Mouse (Mus musculus) hindbrain, embryonic 12.5 days (tissue): ENCODE measurements around the gene Pitpnm3. TPM values are rescaled to one million over a fixed set of nuclear protein-coding genes. Genes with fewer than 3 reads are reported as not detected.

ENCODE experiments used
- ATAC-seq: fragments of 200-750 bp; cut with Nextera tagmentation; 2 replicates; pipeline ENCODE4 v1.8.0; 2017; ENCODE audit warnings: moderate TSS enrichment; ENCODE audit not compliant: low FRiP score
- H3K27ac ChIP-seq: fragments of 300-500 bp; sonication (generic); 2 replicates; pipeline ENCODE4 v1.5.1; 2016; ENCODE audit warnings: mild to moderate bottlenecking
- H3K27me3 ChIP-seq: fragments of 300-500 bp; sonication (generic); 2 replicates; pipeline ENCODE4 v1.6.1; 2016; ENCODE audit warnings: mild to moderate bottlenecking
- H3K36me3 ChIP-seq: fragments of 300-500 bp; sonication (generic); 2 replicates; pipeline ENCODE4 v1.6.1; 2016; ENCODE audit warnings: mild to moderate bottlenecking
- H3K4me1 ChIP-seq: fragments of 300-500 bp; sonication (generic); 2 replicates; pipeline ENCODE4 v1.6.1; 2016
- H3K4me2 ChIP-seq: fragments of 300-500 bp; sonication (generic); replicated peaks from 2 replicates; pipeline ENCODE4 v1.6.1; 2016; ENCODE audit warnings: mild to moderate bottlenecking
- H3K4me3 ChIP-seq: fragments of 300-500 bp; sonication (generic); 2 replicates; pipeline ENCODE4 v1.5.1; 2016; ENCODE audit warnings: mild to moderate bottlenecking
- H3K9ac ChIP-seq: fragments of 300-500 bp; sonication (generic); 2 replicates; pipeline ENCODE4 v1.6.1; 2016; ENCODE audit warnings: mild to moderate bottlenecking, moderate library complexity
- H3K9me3 ChIP-seq: fragments of 300-500 bp; sonication (generic); replicated peaks from 2 replicates; pipeline ENCODE4 v1.6.1; 2016; ENCODE audit warnings: mild to moderate bottlenecking
- WGBS: fragments of 180-500 bp; shearing (Covaris S2); methylation state at CpG from one replicate; pipeline ENCODE4 v1.1.7; 2016; 5-methylcytosine and 5-hydroxymethylcytosine counted together
- polyA plus RNA-seq: library from polyadenylated mRNA; unstranded; fragments of >200 nt; fragmentation: Nextera tagmentation; extraction: Ambion mirVana; gene quantifications from 2 replicates; pipeline ENCODE4 v1.2.1, GENCODE M21; 2016

The Pitpnm3 gene
- polyA plus RNA-seq, 1 experiment from 2014 or later = 1.1 TPM

DNA sequence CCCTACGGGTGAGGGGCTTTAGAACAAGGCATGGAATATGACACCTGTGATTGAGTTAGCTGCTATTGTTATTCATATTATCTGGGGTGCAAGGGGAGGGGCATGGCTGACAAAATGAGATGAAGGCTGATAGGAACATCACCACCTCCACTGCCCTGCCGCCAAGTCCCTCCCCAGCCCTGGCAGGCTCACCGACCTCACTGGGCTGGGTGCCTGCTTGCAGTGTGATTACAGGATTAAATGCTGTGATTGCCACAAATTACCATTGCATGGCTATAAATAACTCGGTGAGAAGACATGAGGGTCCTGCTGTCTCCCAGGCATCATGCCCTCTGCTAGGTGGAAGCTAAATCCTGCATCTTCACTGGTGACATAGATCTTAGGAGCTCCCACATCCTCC lies 56.9 kb downstream of the Pitpnm3 start:
- Histone ChIP-seq H3K4me1 (no peaks in the 10 kb centered on the region), H3K4me2 (no peak overlapping the region), H3K9me3 (no peaks in the 10 kb centered on the region), H3K4me3 (no peak overlapping the region), H3K36me3 (no peaks in the 10 kb centered on the region), H3K27ac (no peak overlapping the region), H3K9ac (no peak overlapping the region), H3K27me3 (no peaks in the 10 kb centered on the region; the same call in 1 of the 2 replicates)
- 51% methylated on average over 4 of the region's 4 CpGs for WGBS
- no peak for ATAC-seq

- Histone ChIP-seq H3K27me3 (no peaks in the 10 kb centered on the region; the same call in 1 of the 2 replicates), H3K4me3 (no peak overlapping the region), H3K36me3 (no peaks in the 10 kb centered on the region), H3K4me2 (no peak overlapping the region), H3K9ac (no peak overlapping the region), H3K27ac (no peak overlapping the region), H3K4me1 (no peaks in the 10 kb centered on the region), H3K9me3 (no peaks in the 10 kb centered on the region)
- no peak for ATAC-seq
- 51% methylated on average over 3 of the region's 3 CpGs for WGBS
Measured at GRCm38 (mm10) chr11:72078056-72078455, 57.5 kb downstream of the Pitpnm3 start.

GRCm38 (mm10) chr11:72074230-72074629 lies 61.3 kb downstream of the Pitpnm3 start:
- 85% methylated on average over 13 of the region's 13 CpGs for WGBS
- H3K9me3 ChIP-seq = no peaks in the 10 kb centered on the region
- 0 out of 2 replicates have a peak, but pooled peaks cover 5% of the 10 kb centered on the region for H3K4me1 ChIP-seq
- no peak overlapping the region for H3K27ac ChIP-seq
- no peak overlapping the region for H3K4me3 ChIP-seq
- H3K27me3 ChIP-seq = no peaks in the 10 kb centered on the region; the same call in 1 of the 2 replicates
- H3K36me3 ChIP-seq = no peaks in the 10 kb centered on the region
- H3K9ac ChIP-seq = no peak overlapping the region
- ATAC-seq = no peak
- H3K4me2 ChIP-seq = no peak overlapping the region

DNA sequence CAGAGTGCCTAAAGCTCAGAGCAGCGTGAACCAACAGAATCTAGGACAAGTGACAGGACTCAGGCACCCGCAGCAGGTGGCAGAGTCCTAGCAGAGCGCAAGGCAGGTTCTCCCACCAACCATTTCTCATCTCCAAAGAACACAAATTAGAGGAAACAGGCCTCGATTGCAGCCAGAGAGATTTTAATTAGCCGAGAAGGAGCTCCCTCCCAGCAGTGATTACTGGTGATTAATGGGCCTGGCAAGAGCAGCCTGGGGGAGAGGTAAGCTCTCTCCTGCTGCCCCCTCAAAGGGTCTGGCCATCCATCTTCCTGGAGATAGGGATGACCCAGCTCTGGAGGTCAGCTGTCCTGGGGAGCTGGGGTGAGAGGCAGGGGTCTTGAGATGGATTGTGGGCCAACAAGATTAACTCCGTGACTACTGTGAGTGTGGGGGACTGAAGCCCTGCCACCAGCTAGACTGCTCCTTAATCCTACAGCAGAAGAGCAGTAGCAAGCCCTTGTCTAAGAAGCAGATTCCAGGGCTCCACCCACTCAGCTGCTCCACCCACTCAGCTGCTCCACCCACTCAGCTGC lies 63.2 kb downstream of the Pitpnm3 start:
- Histone ChIP-seq H3K9me3 (no peaks in the 10 kb centered on the region), H3K4me2 (no peak overlapping the region), H3K27ac (no peak overlapping the region), H3K36me3 (no peaks in the 10 kb centered on the region), H3K27me3 (no peaks in the 10 kb centered on the region; the same call in 1 of the 2 replicates), H3K4me3 (no peak overlapping the region), H3K4me1 (0 out of 2 replicates have a peak, but pooled peaks cover 5% of the 10 kb centered on the region), H3K9ac (no peak overlapping the region)
- 43% methylated on average over 6 of the region's 6 CpGs for WGBS
- no peak for ATAC-seq

- Histone ChIP-seq H3K4me1 (0 out of 2 replicates have a peak, but pooled peaks cover 5% of the 10 kb centered on the region), H3K9me3 (no peaks in the 10 kb centered on the region), H3K4me2 (no peak overlapping the region), H3K4me3 (no peak overlapping the region), H3K27ac (no peak overlapping the region), H3K27me3 (no peaks in the 10 kb centered on the region; the same call in 1 of the 2 replicates), H3K36me3 (no peaks in the 10 kb centered on the region), H3K9ac (no peak overlapping the region)
- 80% methylated on average over 9 of the region's 9 CpGs for WGBS
- ATAC-seq = 0 out of 2 replicates have a peak, but pooled peaks have one; percentile 35
Measured at GRCm38 (mm10) chr11:72070733-72071132, 64.8 kb downstream of the Pitpnm3 start.

GRCm38 (mm10) chr11:72068026-72068425 lies 67.6 kb downstream of the Pitpnm3 start:
- Histone ChIP-seq H3K9me3 (peaks cover 7% of the 10 kb centered on the region), H3K27ac (no peak overlapping the region), H3K9ac (no peak overlapping the region), H3K4me2 (no peak overlapping the region), H3K4me1 (0 out of 2 replicates have a peak, but pooled peaks cover 5% of the 10 kb centered on the region), H3K4me3 (no peak overlapping the region), H3K36me3 (no peaks in the 10 kb centered on the region), H3K27me3 (no peaks in the 10 kb centered on the region)
- ATAC-seq = no peak
- 56% methylated on average over 7 of the region's 7 CpGs for WGBS

- H3K36me3 ChIP-seq = no peaks in the 10 kb centered on the region
- H3K4me2 ChIP-seq = no peak overlapping the region
- WGBS = 82% methylated on average over 5 of the region's 5 CpGs
- no peak overlapping the region for H3K9ac ChIP-seq
- no peak overlapping the region for H3K4me3 ChIP-seq
- no peak overlapping the region for H3K27ac ChIP-seq
- H3K9me3 ChIP-seq = peaks cover 7% of the 10 kb centered on the region
- no peaks in the 10 kb centered on the region for H3K27me3 ChIP-seq
- ATAC-seq = no peak
- 0 out of 2 replicates have a peak, but pooled peaks cover 3% of the 10 kb centered on the region for H3K4me1 ChIP-seq
Measured at GRCm38 (mm10) chr11:72067326-72067725, 68.3 kb downstream of the Pitpnm3 start.

- no peak for ATAC-seq
- H3K27ac ChIP-seq = no peak overlapping the region
- H3K9me3 ChIP-seq = peaks cover 7% of the 10 kb centered on the region
- H3K4me1 ChIP-seq = 0 out of 2 replicates have a peak, but pooled peaks cover 3% of the 10 kb centered on the region
- no peaks in the 10 kb centered on the region for H3K27me3 ChIP-seq
- H3K4me2 ChIP-seq = no peak overlapping the region
- 40% methylated on average over 6 of the region's 6 CpGs for WGBS
- H3K36me3 ChIP-seq = no peaks in the 10 kb centered on the region
- H3K9ac ChIP-seq = no peak overlapping the region
- no peak overlapping the region for H3K4me3 ChIP-seq
Measured at GRCm38 (mm10) chr11:72066330-72066729, 69.2 kb downstream of the Pitpnm3 start.

- no peak for ATAC-seq
- WGBS = 90% methylated on average over 8 of the region's 8 CpGs
Measured at GRCm38 (mm10) chr11:72065103-72065502, 70.5 kb downstream of the Pitpnm3 start.

GRCm38 (mm10) chr11:72064414-72064813 lies 71.2 kb downstream of the Pitpnm3 start:
- no peak for ATAC-seq
- no peak overlapping the region for H3K27ac ChIP-seq
- no peak overlapping the region for H3K9ac ChIP-seq
- no peak overlapping the region for H3K4me3 ChIP-seq
- H3K4me2 ChIP-seq = no peak overlapping the region
- no peaks in the 10 kb centered on the region for H3K36me3 ChIP-seq
- 84% methylated on average over 6 of the region's 6 CpGs for WGBS
- no peaks in the 10 kb centered on the region for H3K27me3 ChIP-seq
- peaks cover 7% of the 10 kb centered on the region for H3K9me3 ChIP-seq
- H3K4me1 ChIP-seq = no peaks in the 10 kb centered on the region

More at GRCm38 (mm10) chr11:72065103-72065502, 70.5 kb downstream of the Pitpnm3 start:
- Histone ChIP-seq H3K4me2 (no peak overlapping the region), H3K27ac (no peak overlapping the region), H3K9ac (no peak overlapping the region), H3K4me3 (no peak overlapping the region), H3K4me1 (0 out of 2 replicates have a peak, but pooled peaks cover under 1% of the 10 kb centered on the region), H3K36me3 (no peaks in the 10 kb centered on the region), H3K9me3 (peaks cover 7% of the 10 kb centered on the region), H3K27me3 (no peaks in the 10 kb centered on the region)

- Histone ChIP-seq H3K27ac (no peak overlapping the region), H3K9ac (no peak overlapping the region), H3K27me3 (no peaks in the 10 kb centered on the region), H3K36me3 (no peaks in the 10 kb centered on the region), H3K4me1 (0 out of 2 replicates have a peak, but pooled peaks cover under 1% of the 10 kb centered on the region), H3K9me3 (peaks cover 7% of the 10 kb centered on the region), H3K4me3 (no peak overlapping the region), H3K4me2 (no peak overlapping the region)
- 84% methylated on average over 13 of the region's 13 CpGs for WGBS
- no peak for ATAC-seq
Measured at GRCm38 (mm10) chr11:72061093-72061620, 74.4 kb downstream of the Pitpnm3 start.

DNA sequence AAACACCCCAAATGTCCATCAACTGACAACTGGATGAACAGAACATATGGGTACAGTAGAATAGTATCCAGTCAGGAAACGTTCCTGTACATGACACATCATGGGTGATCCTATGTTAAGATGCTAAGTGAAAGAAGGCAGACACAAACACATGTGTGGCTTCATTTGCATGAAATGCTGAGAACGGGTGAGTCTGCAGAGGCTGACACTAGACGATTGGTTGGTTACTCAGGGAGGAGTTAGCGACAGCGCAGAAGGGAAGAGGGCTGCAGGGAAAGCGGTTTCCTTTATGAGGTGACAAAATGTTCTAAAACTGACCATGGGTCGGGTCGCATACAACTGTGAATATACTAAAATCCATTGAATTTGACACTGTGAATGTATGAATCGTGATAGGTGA lies 75.2 kb downstream of the Pitpnm3 start:
- Histone ChIP-seq H3K4me1 (0 out of 2 replicates have a peak, but pooled peaks cover 4% of the 10 kb centered on the region), H3K36me3 (no peaks in the 10 kb centered on the region), H3K4me3 (no peak overlapping the region), H3K9me3 (peaks cover 7% of the 10 kb centered on the region), H3K27me3 (no peaks in the 10 kb centered on the region), H3K9ac (no peak overlapping the region), H3K27ac (no peak overlapping the region), H3K4me2 (no peak overlapping the region)
- no peak for ATAC-seq
- WGBS = 81% methylated on average over 9 of the region's 9 CpGs

GRCm38 (mm10) chr11:72057166-72057565 lies 78.4 kb downstream of the Pitpnm3 start:
- H3K27me3 ChIP-seq = peaks cover 2% of the 10 kb centered on the region; the same call in 1 of the 2 replicates
- no peak overlapping the region for H3K27ac ChIP-seq
- 71% methylated on average over 3 of the region's 3 CpGs for WGBS
- 0 out of 2 replicates have a peak, but pooled peaks cover 4% of the 10 kb centered on the region for H3K4me1 ChIP-seq
- H3K4me2 ChIP-seq = no peak overlapping the region
- ATAC-seq = no peak
- no peak overlapping the region for H3K4me3 ChIP-seq
- no peaks in the 10 kb centered on the region for H3K36me3 ChIP-seq
- no peaks in the 10 kb centered on the region for H3K9me3 ChIP-seq
- no peak overlapping the region for H3K9ac ChIP-seq
